Mouse (Mus musculus) inflammation-experienced regulatory T-cells, adult 6 months (primary cell): ENCODE data around the gene Atp5s. TPM values are rescaled to one million over a fixed set of nuclear protein-coding genes. Genes with fewer than 3 reads are reported as not detected.

Experiments used
- ATAC-seq: one replicate; pipeline ENCODE4 v1.8.0; 2017
- polyA plus RNA-seq, 3 experiments: library from polyadenylated mRNA; unstranded; fragments of 100-300 nt; shearing (Covaris generic); gene quantifications; one replicate each; pipeline ENCODE4 v1.2.1; 2017

Gene Atp5s
- polyA plus RNA-seq, result 10 to 100 TPM; 12.0 to 17.0 (median 14.8) TPM

- ATAC-seq, result peak; percentile 94
These were observed at the start of gene Atp5s, which contains the start of gene L2hgdh for GRCm38 (mm10) chr12:69724711-69725460. Gene Atp5s, plus strand, starts transcription at chr12:69724950. Gene L2hgdh, minus strand, starts transcription at chr12:69724873.

- no peak for ATAC-seq
These were observed 48.6 kb upstream of the Atp5s start for GRCm38 (mm10) chr12:69676157-69676556.

- peak; percentile 92 for ATAC-seq
These were observed 43.9 kb upstream of the Atp5s start for GRCm38 (mm10) chr12:69680635-69681565.

- peak; percentile 23 for ATAC-seq
These were observed 43.1 kb upstream of the Atp5s start, which contains the start of gene Sos2 for GRCm38 (mm10) chr12:69681566-69682061. Gene Sos2, minus strand, starts transcription at chr12:69681852.

- ATAC-seq, result peak; percentile 30
These were observed 42.5 kb upstream of the Atp5s start for GRCm38 (mm10) chr12:69682065-69682787.

- ATAC-seq, result no peak
These were observed 41.8 kb upstream of the Atp5s start for GRCm38 (mm10) chr12:69682788-69683419.

- no peak for ATAC-seq
These were observed 41.2 kb upstream of the Atp5s start for GRCm38 (mm10) chr12:69683537-69683936.

- ATAC-seq, result no peak
These were observed 36.4 kb upstream of the Atp5s start for GRCm38 (mm10) chr12:69688368-69688767.

- ATAC-seq, result no peak
These were observed 35.7 kb upstream of the Atp5s start for GRCm38 (mm10) chr12:69689094-69689493.

GRCm38 (mm10) chr12:69690714-69691113, 34.0 kb upstream of the Atp5s start:
- ATAC-seq, result no peak

GRCm38 (mm10) chr12:69693471-69693870, 31.3 kb upstream of the Atp5s start:
- no peak for ATAC-seq

- ATAC-seq, result peak; percentile 85
These were observed 28.0 kb upstream of the Atp5s start for GRCm38 (mm10) chr12:69696746-69697145.

- ATAC-seq, result no peak
These were observed 26.4 kb upstream of the Atp5s start for GRCm38 (mm10) chr12:69698352-69698751.

GRCm38 (mm10) chr12:69704799-69705458, 19.8 kb upstream of the Atp5s start:
- ATAC-seq, result no peak

GRCm38 (mm10) chr12:69713628-69714027, 11.1 kb upstream of the Atp5s start:
- no peak for ATAC-seq

- no peak for ATAC-seq
These were observed 1.9 kb upstream of the Atp5s start for GRCm38 (mm10) chr12:69722857-69723256.

- no peak for ATAC-seq
These were observed 1.4 kb upstream of the Atp5s start for GRCm38 (mm10) chr12:69723376-69723775.

GRCm38 (mm10) chr12:69724018-69724710, 586 bp upstream of the Atp5s start:
- peak; percentile 44 for ATAC-seq

- no peak for ATAC-seq
These were observed 4.5 kb downstream of the Atp5s start for GRCm38 (mm10) chr12:69729246-69729645.

- no peak for ATAC-seq
These were observed 5.6 kb downstream of the Atp5s start for GRCm38 (mm10) chr12:69730306-69730705.

GRCm38 (mm10) chr12:69732221-69732620, 7.5 kb downstream of the Atp5s start:
- ATAC-seq, result no peak
